Mouse (Mus musculus) heart, embryonic 11.5 days (tissue): ENCODE results near the gene Dpp7. TPM values are rescaled to one million over a fixed set of nuclear protein-coding genes. Genes with fewer than 3 reads are reported as not detected.
A peak's percentile ranks its signal among the peaks of the same experiment; 100 is the strongest.

Source experiments
- ATAC-seq: fragments of 200-750 bp; cut with Nextera tagmentation; replicated peaks from 2 replicates; pipeline ENCODE4 v1.8.0; 2017; ENCODE audit warnings: moderate library complexity; ENCODE audit not compliant: insufficient number of reproducible peaks, low FRiP score, low TSS enrichment
- H3K27ac ChIP-seq: fragments of 300-500 bp; sonication (generic); 2 replicates; pipeline ENCODE4 v1.5.1; 2014; ENCODE audit warnings: mild to moderate bottlenecking, low read depth, low read length
- H3K27me3 ChIP-seq: fragments of 300-500 bp; sonication (generic); 2 replicates; pipeline ENCODE4 v1.6.1; 2014; ENCODE audit warnings: mild to moderate bottlenecking, low read length, mixed read lengths; ENCODE audit not compliant: control insufficient read depth, insufficient read depth
- H3K36me3 ChIP-seq: fragments of 300-500 bp; sonication (generic); 2 replicates; pipeline ENCODE4 v1.6.1; 2014; ENCODE audit warnings: mild to moderate bottlenecking, low read length, moderate library complexity, mixed read lengths; ENCODE audit not compliant: control insufficient read depth, insufficient read depth
- H3K4me1 ChIP-seq: fragments of 300-500 bp; sonication (generic); 2 replicates; pipeline ENCODE4 v1.6.1; 2014; ENCODE audit warnings: low read length; ENCODE audit not compliant: control insufficient read depth, insufficient read depth
- H3K4me2 ChIP-seq: fragments of 300-500 bp; sonication (generic); 2 replicates; pipeline ENCODE4 v1.6.1; 2014; ENCODE audit warnings: mild to moderate bottlenecking, moderate library complexity
- H3K4me3 ChIP-seq: fragments of 300-500 bp; sonication (generic); 2 replicates; pipeline ENCODE4 v1.5.1; 2014; ENCODE audit warnings: low read depth, low read length
- H3K9ac ChIP-seq: fragments of 300-500 bp; sonication (generic); 2 replicates; pipeline ENCODE4 v1.6.1; 2014; ENCODE audit warnings: mild to moderate bottlenecking, low read depth, low read length, moderate library complexity
- H3K9me3 ChIP-seq: fragments of 300-500 bp; sonication (generic); replicated peaks from 2 replicates; pipeline ENCODE4 v1.6.1; 2016; ENCODE audit warnings: low read length; ENCODE audit not compliant: control insufficient read depth
- WGBS: fragments of 180-500 bp; shearing (Covaris S2); extraction: QIAGEN DNeasy Blood & Tissue Kit; methylation state at CpG from one replicate; pipeline ENCODE4 v1.1.7; 2014; ENCODE audit not compliant: insufficient replicate concordance; 5-methylcytosine and 5-hydroxymethylcytosine counted together
- polyA plus RNA-seq: library from polyadenylated mRNA; unstranded; fragments of >200 nt; fragmentation: Nextera tagmentation; extraction: Ambion mirVana; gene quantifications from 2 replicates; pipeline ENCODE4 v1.2.1, GENCODE M21; 2014

Dpp7 gene
- polyA plus RNA-seq, 1 experiment from 2014 or later: 14.0 TPM

DNA sequence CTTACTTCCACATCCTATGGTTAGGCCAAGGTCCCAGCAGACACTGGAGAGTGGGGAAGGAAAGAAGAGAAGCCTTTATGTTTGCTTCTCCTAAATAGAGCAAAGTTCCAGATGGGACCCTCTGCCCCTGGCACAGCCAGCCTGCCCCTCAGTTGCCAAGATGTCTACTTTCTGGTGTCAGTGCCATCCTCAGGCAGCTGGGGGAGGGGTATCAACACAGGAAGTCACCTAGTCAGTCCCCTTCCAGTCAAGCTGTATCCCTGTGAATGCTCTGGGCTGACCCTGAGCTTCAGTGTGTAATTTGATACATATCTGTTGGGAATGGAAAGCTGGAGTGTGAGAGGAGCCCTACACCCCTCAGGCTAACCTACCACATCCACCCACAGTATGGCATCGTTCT, 40.9 kb upstream of the Dpp7 start:
- no peak overlapping the region for H3K4me3 ChIP-seq
- H3K4me1 ChIP-seq: peaks cover 4% of the 10 kb centered on the region; the same call in 1 of the 2 replicates
- H3K36me3 ChIP-seq: no peaks in the 10 kb centered on the region
- H3K27ac ChIP-seq: no peak overlapping the region
- WGBS: 35% methylated on average over 1 of the region's 1 CpGs
- H3K9me3 ChIP-seq: no peaks in the 10 kb centered on the region
- no peak overlapping the region for H3K4me2 ChIP-seq
- no peak overlapping the region for H3K9ac ChIP-seq
- peaks cover 79% of the 10 kb centered on the region for H3K27me3 ChIP-seq
- ATAC-seq: no peak

DNA sequence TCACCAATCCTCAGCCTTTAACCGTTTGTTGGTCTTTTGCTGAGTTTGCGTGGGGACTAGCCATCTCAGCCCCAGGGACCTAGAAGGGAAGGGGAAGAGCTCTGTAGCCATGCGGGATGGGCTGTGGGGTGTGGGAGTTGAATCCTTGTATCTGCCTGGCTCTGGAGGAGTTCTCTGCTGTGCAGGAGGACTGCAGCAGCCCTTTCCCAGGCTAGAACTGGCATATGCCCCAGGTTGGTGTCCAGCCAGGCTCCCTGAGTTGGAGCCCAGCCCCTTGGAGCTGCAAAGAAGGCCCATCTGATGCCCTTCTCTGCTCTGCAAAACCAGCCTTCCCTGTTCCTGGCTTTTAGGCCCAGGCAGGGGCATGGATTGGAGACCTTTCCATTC, 40.4 kb upstream of the Dpp7 start:
- no peak for ATAC-seq
- Histone ChIP-seq H3K4me3 (no peak overlapping the region; the same call in 1 of the 2 replicates), H3K27ac (no peak overlapping the region), H3K27me3 (peaks cover 75% of the 10 kb centered on the region), H3K9me3 (no peaks in the 10 kb centered on the region), H3K36me3 (no peaks in the 10 kb centered on the region), H3K4me2 (peak overlapping the region; percentile 73), H3K4me1 (peaks cover 4% of the 10 kb centered on the region; the same call in 1 of the 2 replicates), H3K9ac (no peak overlapping the region)
- 30% methylated on average over 3 of the region's 3 CpGs for WGBS

DNA sequence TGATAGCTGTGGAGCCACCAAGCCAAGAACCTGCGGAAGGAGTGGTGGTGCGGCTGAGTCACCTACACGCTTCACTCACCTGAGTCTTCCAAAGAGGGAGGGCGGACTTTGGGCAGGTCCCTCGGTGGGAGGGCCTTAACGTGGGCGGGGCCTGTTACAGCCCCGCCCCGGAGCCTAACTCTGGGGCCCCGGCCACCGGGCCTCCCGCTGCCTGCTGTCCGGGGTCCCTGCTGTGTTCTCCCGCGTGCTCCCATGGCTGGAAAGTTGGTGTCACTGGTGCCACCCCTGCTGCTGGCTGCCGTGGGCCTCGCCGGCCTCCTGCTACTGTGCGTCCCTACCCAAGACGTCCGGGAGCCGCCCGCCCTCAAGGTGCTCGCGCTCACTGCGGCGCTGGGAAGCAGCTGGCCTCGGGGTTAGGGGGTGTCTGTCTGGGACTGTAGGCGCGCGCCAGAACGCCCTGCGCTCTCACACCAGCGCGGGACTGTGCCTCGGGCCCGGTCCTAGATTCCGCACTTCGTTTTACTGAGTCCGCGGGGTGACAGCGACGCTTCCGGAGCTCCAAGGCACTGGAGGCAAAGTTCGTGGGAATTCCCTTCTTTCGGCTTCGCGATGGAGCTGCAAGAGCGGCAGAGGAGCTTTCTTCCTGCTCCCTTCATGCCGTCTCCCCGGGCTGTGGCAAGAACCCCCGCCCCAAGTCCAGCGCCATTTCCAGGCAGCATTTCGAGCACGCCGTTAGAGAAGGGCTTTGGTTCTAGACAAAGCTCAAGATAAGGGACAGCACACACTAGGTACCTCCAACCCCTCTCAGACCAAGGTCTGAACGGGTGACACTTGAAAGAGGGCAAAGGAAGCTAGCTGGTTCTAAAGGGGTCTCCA, 39.8 kb upstream of the Dpp7 start, which contains the start of gene Entpd2:
Gene Entpd2, plus strand, starts transcription at position 154 of the 876 bp plus-strand sequence.
- Histone ChIP-seq H3K4me1 (peaks cover 4% of the 10 kb centered on the region; the same call in 1 of the 2 replicates), H3K36me3 (no peaks in the 10 kb centered on the region), H3K4me3 (peak within 1 kb of the TSS; percentile 38), H3K9ac (peak within 1 kb of the TSS; percentile 46; the same call in 1 of the 2 replicates), H3K9me3 (no peaks in the 10 kb centered on the region), H3K27ac (no peak within 1 kb of the TSS), H3K4me2 (peak within 1 kb of the TSS; percentile 73), H3K27me3 (peaks cover 68% of the 10 kb centered on the region)
- 2% methylated on average over 56 of the region's 57 CpGs for WGBS
- ATAC-seq: no peak

DNA sequence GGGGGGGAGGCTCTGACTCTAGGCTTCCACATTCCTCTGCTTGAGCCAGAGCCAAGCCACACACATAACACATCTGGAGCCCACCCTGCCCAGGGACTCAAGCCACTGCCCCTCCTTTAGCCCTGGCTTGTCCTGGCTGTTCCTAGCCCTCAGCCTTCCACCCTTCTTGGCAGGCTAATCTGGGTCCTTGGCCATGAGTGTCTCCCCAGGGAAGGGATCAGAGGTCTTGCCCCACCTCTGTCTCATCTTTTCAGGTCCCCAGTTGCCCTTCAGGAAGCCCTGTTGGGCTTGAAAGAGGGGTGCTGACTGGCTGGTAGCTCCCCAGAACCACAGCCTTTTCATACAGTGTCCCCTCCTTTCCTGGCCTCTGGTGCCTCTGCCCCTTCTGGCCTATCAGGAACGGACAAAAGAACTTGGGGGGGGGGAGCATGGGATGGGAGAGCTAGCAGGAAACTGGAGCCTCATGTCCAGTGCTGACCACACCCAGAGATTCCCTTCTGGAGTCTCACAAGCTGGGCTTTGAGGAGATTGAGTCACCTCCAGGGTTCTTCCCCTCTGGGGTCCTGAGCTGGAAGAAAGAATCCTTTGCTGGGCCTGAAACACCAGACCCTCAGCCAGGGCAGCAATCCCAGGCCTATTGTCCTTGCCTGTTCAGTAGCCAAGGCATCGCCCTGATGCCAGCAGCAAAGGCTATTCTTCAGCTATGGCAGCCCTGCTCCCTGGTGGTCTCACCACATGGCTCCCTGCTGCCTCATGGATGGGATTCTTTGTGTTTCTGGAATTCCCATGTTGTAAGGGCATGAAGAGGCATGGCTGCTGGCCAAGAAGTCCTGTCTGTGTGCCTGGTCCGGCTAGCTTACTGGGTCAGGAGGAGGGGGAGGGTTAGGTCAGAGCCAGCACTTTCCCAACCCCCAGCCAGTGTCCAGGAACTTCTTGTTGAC, 38.4 kb upstream of the Dpp7 start:
- Histone ChIP-seq H3K4me2 (no peak overlapping the region), H3K4me1 (peaks cover 4% of the 10 kb centered on the region; the same call in 1 of the 2 replicates), H3K4me3 (no peak overlapping the region), H3K27ac (no peak overlapping the region), H3K9ac (no peak overlapping the region), H3K36me3 (no peaks in the 10 kb centered on the region), H3K9me3 (no peaks in the 10 kb centered on the region), H3K27me3 (peaks cover 54% of the 10 kb centered on the region)
- WGBS: 43% methylated on average over 3 of the region's 3 CpGs
- ATAC-seq: no peak

DNA sequence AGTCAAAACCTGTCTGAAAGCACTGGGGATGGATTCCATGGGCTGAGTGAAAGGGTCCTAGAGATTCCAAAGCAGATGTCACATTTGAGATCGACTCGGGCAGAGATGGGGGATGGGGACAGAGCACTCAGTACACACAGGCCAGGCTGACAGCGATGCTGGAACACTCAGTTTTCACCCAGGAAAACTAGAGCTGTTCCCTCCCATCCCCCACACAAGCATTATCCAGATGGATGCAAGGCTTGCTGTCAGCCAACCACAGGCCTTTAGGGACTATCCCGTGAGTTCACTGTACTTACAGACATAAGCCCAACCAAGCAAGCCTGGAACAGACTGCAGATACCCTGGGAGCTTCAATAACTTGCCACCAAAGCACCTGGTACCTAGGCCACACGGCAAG, 35.1 kb upstream of the Dpp7 start:
- no peak for ATAC-seq
- H3K4me1 ChIP-seq: peaks cover 4% of the 10 kb centered on the region; the same call in 1 of the 2 replicates
- H3K4me3 ChIP-seq: no peak overlapping the region
- H3K4me2 ChIP-seq: no peak overlapping the region
- H3K9me3 ChIP-seq: no peaks in the 10 kb centered on the region
- H3K36me3 ChIP-seq: no peaks in the 10 kb centered on the region
- WGBS: 61% methylated on average over 5 of the region's 5 CpGs
- peaks cover 22% of the 10 kb centered on the region for H3K27me3 ChIP-seq
- H3K27ac ChIP-seq: no peak overlapping the region
- no peak overlapping the region for H3K9ac ChIP-seq

DNA sequence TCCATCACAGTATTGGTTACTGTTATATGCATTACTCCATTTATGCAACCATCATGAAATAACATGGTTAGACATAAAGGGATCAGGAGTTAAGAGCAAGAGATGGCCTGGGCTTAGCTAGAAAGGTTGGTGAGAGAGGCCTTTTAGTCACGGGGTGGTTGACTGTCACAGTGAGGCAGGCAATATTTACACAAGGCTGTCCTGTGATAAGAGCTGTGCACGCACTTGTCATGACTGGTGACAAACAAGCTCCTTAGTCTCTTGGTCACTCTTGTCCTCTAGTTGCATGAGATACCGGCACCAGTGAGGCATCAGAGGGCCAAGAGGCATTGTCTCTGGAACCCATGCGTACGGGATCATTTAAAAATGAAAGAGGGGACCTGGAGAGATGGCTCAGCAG, 28.3 kb upstream of the Dpp7 start:
- no peaks in the 10 kb centered on the region for H3K27me3 ChIP-seq
- ATAC-seq: no peak
- no peak overlapping the region for H3K4me2 ChIP-seq
- H3K9ac ChIP-seq: no peak overlapping the region
- no peaks in the 10 kb centered on the region for H3K4me1 ChIP-seq
- H3K36me3 ChIP-seq: no peaks in the 10 kb centered on the region
- no peaks in the 10 kb centered on the region for H3K9me3 ChIP-seq
- no peak overlapping the region for H3K27ac ChIP-seq
- 52% methylated on average over 5 of the region's 5 CpGs for WGBS
- H3K4me3 ChIP-seq: no peak overlapping the region

DNA sequence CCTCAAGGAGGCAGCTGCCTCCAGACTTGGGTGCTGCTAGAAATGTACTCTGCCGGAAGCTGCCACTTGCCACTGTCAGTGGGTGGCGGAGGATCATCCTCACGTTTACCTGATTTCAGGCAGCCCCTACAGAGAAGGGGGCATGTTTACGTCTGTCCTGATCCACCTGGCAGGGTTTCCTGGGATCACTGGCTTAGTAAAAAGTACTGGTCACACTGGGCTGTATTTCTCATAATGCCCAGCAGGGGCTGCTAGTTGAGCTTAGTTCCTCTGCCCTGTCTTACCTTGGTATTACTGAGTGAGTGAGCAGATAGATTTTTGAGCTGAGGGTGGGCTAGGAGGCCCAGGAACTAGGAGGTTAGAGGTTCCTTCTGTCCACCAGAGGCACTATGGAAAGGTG, 20.4 kb upstream of the Dpp7 start:
- H3K4me1 ChIP-seq: peaks cover 11% of the 10 kb centered on the region
- H3K4me3 ChIP-seq: no peak overlapping the region
- peaks cover 2% of the 10 kb centered on the region; the same call in 1 of the 2 replicates for H3K36me3 ChIP-seq
- peaks cover 2% of the 10 kb centered on the region; the same call in 1 of the 2 replicates for H3K27me3 ChIP-seq
- no peak for ATAC-seq
- H3K27ac ChIP-seq: no peak overlapping the region
- no peaks in the 10 kb centered on the region for H3K9me3 ChIP-seq
- no peak overlapping the region for H3K9ac ChIP-seq
- no peak overlapping the region for H3K4me2 ChIP-seq
- 57% methylated on average over 4 of the region's 4 CpGs for WGBS

DNA sequence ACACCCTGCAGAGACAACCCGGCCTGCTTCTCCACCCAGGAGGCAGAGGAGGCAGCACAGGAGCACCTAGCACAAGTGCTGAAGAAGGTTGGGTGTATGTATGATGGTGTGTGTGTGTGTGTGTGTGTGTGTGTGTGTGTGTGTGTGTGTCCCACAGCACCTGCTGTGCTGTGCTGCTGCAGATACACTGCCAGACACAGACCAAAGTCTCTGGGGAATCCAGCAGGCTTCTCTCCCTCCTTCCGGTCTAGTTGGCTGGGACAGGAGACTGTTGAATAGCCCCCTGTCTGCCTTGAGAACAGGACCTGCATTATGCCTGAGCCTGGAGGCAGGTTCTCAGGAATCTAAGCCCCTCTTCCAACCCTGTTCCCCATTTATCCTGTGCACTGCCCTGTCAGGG, 17.3 kb upstream of the Dpp7 start:
- Histone ChIP-seq H3K36me3 (peaks cover 2% of the 10 kb centered on the region; the same call in 1 of the 2 replicates), H3K27me3 (peaks cover 7% of the 10 kb centered on the region), H3K9me3 (no peaks in the 10 kb centered on the region), H3K4me1 (peaks cover 11% of the 10 kb centered on the region), H3K4me3 (peak overlapping the region; percentile 68), H3K4me2 (peak overlapping the region; percentile 92), H3K9ac (no peak overlapping the region; the same call in 1 of the 2 replicates), H3K27ac (no peak overlapping the region)
- WGBS: 43% methylated on average over 2 of the region's 2 CpGs
- ATAC-seq: no peak
